Mouse (Mus musculus): ENCODE data around the gene Adamts12. TPM values are rescaled to one million over a fixed set of nuclear protein-coding genes. Genes with fewer than 3 reads are reported as not detected.

Gene Adamts12
- total and polyA plus RNA-seq, 3 experiments, result 0.03 to 0.12 (median 0.04) TPM

GRCm38 (mm10) chr15:11165883-11166282 lies 101.3 kb downstream of the Adamts12 start:
- dilution Hi-C loops (cut with MboI; ENCODE audit: extremely low pct_ligation_motif_present, extremely low pct_unique_long_range_greater_than_20kb, low sequenced_read_pairs) (no loop called here), in situ Hi-C loops (cut with MboI; ENCODE audit: low pct_ligation_motif_present, low pct_unique_long_range_greater_than_20kb, low sequenced_read_pairs) (loop anchor here (10.0 kb wide), 1 partner anchor 149 kb away; no protein-coding TSS in a partner anchor)
- TF ChIP-seq E2F4 (IDR thresholded peaks at IDR 0.05; ENCODE audit: insufficient replicate concordance, low read depth, low read length), result no peak
- no peak for TF ChIP-seq POLR2A (IDR thresholded peaks at IDR 0.05; ENCODE audit: low read depth, low read length)
- TF ChIP-seq NELFE (IDR thresholded peaks at IDR 0.05; ENCODE audit: low read depth, low read length), result no peak
- no peak for TF ChIP-seq TCF12 (IDR thresholded peaks at IDR 0.05; ENCODE audit: low read depth, low read length)
- TF ChIP-seq TBP (conservative IDR thresholded peaks at IDR 0.05; ENCODE audit: low read depth, low read length), result no peak
- TF ChIP-seq EP300 (IDR thresholded peaks at IDR 0.05; ENCODE audit: low read length), result no peak
- TF ChIP-seq NRF1 (IDR thresholded peaks at IDR 0.05; ENCODE audit: low read depth, low read length), result no peak
- TF ChIP-seq ZC3H11A (IDR thresholded peaks at IDR 0.05; ENCODE audit: low read depth, low read length), result no peak
- TF ChIP-seq JUN (IDR thresholded peaks at IDR 0.05; ENCODE audit: insufficient read depth, low read depth, low read length), result no peak
- no peak for TF ChIP-seq RCOR1 (conservative IDR thresholded peaks at IDR 0.05; ENCODE audit: low read depth, low read length)
- TF ChIP-seq CHD1 (IDR thresholded peaks at IDR 0.05; ENCODE audit: low read depth, low read length), result no peak
- no peak for TF ChIP-seq BHLHE40 (IDR thresholded peaks at IDR 0.05; ENCODE audit: low read depth, low read length)
- Histone ChIP-seq H3K4me3 (replicated peaks in 1 of 3; ENCODE audit: low read depth in 2 of 3, low read length in 2 of 3, poor library complexity in 1 of 3) (no peak overlapping the region), H3K4me1 (ENCODE audit: control insufficient read depth in 1 of 2, insufficient read depth in 2 of 2) (no peaks in the 10 kb centered on the region), H3K27ac (ENCODE audit: insufficient read depth, low read depth) (no peak overlapping the region), H3K27me3 (replicated peaks) (no peaks in the 10 kb centered on the region), H3K9me3 (replicated peaks; ENCODE audit: low read length) (no peaks in the 10 kb centered on the region), H3K4me2 (ENCODE audit: insufficient read depth, low read depth, poor library complexity, severe bottlenecking) (no peak overlapping the region), H3K79me2 (replicated peaks; ENCODE audit: control insufficient read depth, extremely low read depth, insufficient read depth, poor library complexity, severe bottlenecking) (no peaks in the 10 kb centered on the region), H3K36me3 (replicated peaks in 1 of 2; ENCODE audit: control insufficient read depth in 1 of 2, insufficient read depth in 1 of 2, low read length in 1 of 2) (no peaks in the 10 kb centered on the region), H3K9ac (ENCODE audit: insufficient read depth, low read depth) (no peak overlapping the region)
- DNase-seq (ENCODE audit: extremely low read depth), result no peak

DNA sequence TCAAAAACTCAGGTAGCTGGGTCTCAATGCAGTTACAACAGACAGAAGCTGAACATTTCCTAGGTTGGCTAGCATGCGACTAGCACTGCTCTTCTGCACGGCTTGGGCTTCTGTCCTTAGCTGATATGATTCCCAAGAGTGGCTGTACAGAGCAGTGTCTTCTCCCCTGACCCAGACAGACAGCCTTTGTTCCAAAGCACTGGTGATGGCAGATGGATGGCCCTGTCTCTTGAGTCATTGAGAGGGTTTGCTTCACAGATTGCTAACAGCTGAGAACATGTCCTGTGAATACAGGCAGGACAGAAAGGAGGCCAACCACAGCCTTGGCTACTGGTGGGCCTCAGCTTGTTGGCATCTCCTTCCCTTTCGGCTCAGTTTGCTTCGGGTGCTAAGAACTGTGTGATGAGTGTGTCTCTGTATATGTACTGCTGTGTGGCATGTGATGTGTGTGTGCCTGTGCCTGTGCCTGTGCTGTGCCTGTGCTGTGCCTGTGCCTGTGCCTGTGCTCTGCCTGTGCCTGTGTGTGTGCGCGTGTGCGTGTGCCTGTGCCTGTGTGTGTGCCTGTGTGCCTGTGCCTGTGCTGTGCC lies 109.4 kb downstream of the Adamts12 start:
- Histone ChIP-seq H3K27me3 (replicated peaks) (no peaks in the 10 kb centered on the region), H3K36me3 (replicated peaks in 1 of 2; ENCODE audit: control insufficient read depth in 1 of 2, insufficient read depth in 1 of 2, low read length in 1 of 2) (no peaks in the 10 kb centered on the region), H3K4me3 (replicated peaks in 1 of 3; ENCODE audit: low read depth in 2 of 3, low read length in 2 of 3, poor library complexity in 1 of 3) (no peak overlapping the region), H3K9ac (ENCODE audit: insufficient read depth, low read depth) (no peak overlapping the region), H3K27ac (ENCODE audit: insufficient read depth, low read depth) (no peak overlapping the region), H3K79me2 (replicated peaks; ENCODE audit: control insufficient read depth, extremely low read depth, insufficient read depth, poor library complexity, severe bottlenecking) (no peaks in the 10 kb centered on the region), H3K9me3 (replicated peaks; ENCODE audit: low read length) (peaks cover 2% of the 10 kb centered on the region), H3K4me1 (ENCODE audit: control insufficient read depth in 1 of 2, insufficient read depth in 2 of 2) (peaks cover 7 to 29% of the 10 kb centered on the region in 2 experiments), H3K4me2 (ENCODE audit: insufficient read depth, low read depth, poor library complexity, severe bottlenecking) (no peak overlapping the region)
- no peak for TF ChIP-seq JUND (conservative IDR thresholded peaks at IDR 0.05; ENCODE audit: low read depth, low read length)
- DNase-seq (ENCODE audit: extremely low read depth), result no peak
- dilution Hi-C loops (cut with MboI; ENCODE audit: extremely low pct_ligation_motif_present, extremely low pct_unique_long_range_greater_than_20kb, low sequenced_read_pairs), result no loop called here
- in situ Hi-C loops (cut with MboI; ENCODE audit: low pct_ligation_motif_present, low pct_unique_long_range_greater_than_20kb, low sequenced_read_pairs), result no loop called here

- Histone ChIP-seq H3K9me3 (replicated peaks; ENCODE audit: low read length) (peaks cover 2% of the 10 kb centered on the region), H3K79me2 (replicated peaks; ENCODE audit: control insufficient read depth, extremely low read depth, insufficient read depth, poor library complexity, severe bottlenecking) (no peaks in the 10 kb centered on the region), H3K4me2 (ENCODE audit: insufficient read depth, low read depth, poor library complexity, severe bottlenecking) (no peak overlapping the region), H3K9ac (ENCODE audit: insufficient read depth, low read depth) (no peak overlapping the region), H3K4me3 (replicated peaks in 1 of 3; ENCODE audit: low read depth in 2 of 3, low read length in 2 of 3, poor library complexity in 1 of 3) (peak overlapping the region in 1 of 3 experiments; percentile 23), H3K27me3 (replicated peaks) (no peaks in the 10 kb centered on the region), H3K4me1 (ENCODE audit: control insufficient read depth in 1 of 2, insufficient read depth in 2 of 2) (peaks cover 8 to 38% of the 10 kb centered on the region in 2 experiments), H3K27ac (ENCODE audit: insufficient read depth, low read depth) (0 out of 2 replicates have a peak overlapping the region, but pooled peaks have one; percentile 1), H3K36me3 (replicated peaks in 1 of 2; ENCODE audit: control insufficient read depth in 1 of 2, insufficient read depth in 1 of 2, low read length in 1 of 2) (no peaks in the 10 kb centered on the region)
- in situ Hi-C loops (cut with MboI; ENCODE audit: low pct_ligation_motif_present, low pct_unique_long_range_greater_than_20kb, low sequenced_read_pairs), result no loop called here
- TF ChIP-seq ETS1 (conservative IDR thresholded peaks at IDR 0.05; ENCODE audit: low read depth, low read length) (0 out of 2 replicates have a peak, but pooled peaks have one; percentile 10), ELF1 (IDR thresholded peaks at IDR 0.05; ENCODE audit: low read depth, low read length) (no peak)
- dilution Hi-C loops (cut with MboI; ENCODE audit: extremely low pct_ligation_motif_present, extremely low pct_unique_long_range_greater_than_20kb, low sequenced_read_pairs), result no loop called here
- DNase-seq (ENCODE audit: extremely low read depth), result peak; percentile 24
These were observed 110.3 kb downstream of the Adamts12 start for GRCm38 (mm10) chr15:11174842-11175241.
